Mouse (Mus musculus) adipocyte (in vitro differentiated cells): ENCODE measurements around the gene Srxn1.
A peak's percentile ranks its signal among the peaks of the same experiment; 100 is the strongest.
"Not testable (repeated sequence)": the region's sequence is repeated elsewhere in the genome, so short reads cannot be mapped to it uniquely, and the experiment has no call there.

Experiments
- DNase-seq: peaks from one replicate; pipeline ENCODE4 v3.0.0-alpha.2; 2016; ENCODE audit warnings: low spot score

The Srxn1 gene

GRCm38 (mm10) chr2:152105318-152106224 is at the start of gene Srxn1:
TSS of gene Srxn1 (plus strand) at chr2:152105516.
- DNase-seq = peak; percentile 90

- DNase-seq = peak; percentile 45
Observed at GRCm38 (mm10) chr2:152056368-152057251, 48.7 kb upstream of the Srxn1 start.

GRCm38 (mm10) chr2:152057252-152057563 is 48.1 kb upstream of the Srxn1 start:
- no peak for DNase-seq

GRCm38 (mm10) chr2:152062817-152063216 is 42.5 kb upstream of the Srxn1 start:
- not testable (repeated sequence) for DNase-seq

- DNase-seq = no peak
Observed at GRCm38 (mm10) chr2:152068660-152069433, 36.5 kb upstream of the Srxn1 start.

- no peak for DNase-seq
Observed at GRCm38 (mm10) chr2:152069434-152069786, 35.9 kb upstream of the Srxn1 start.

GRCm38 (mm10) chr2:152069941-152070340 is 35.4 kb upstream of the Srxn1 start:
- no peak for DNase-seq

- no peak for DNase-seq
Observed at GRCm38 (mm10) chr2:152074521-152074920, 30.8 kb upstream of the Srxn1 start.

GRCm38 (mm10) chr2:152075294-152075889 is 29.9 kb upstream of the Srxn1 start:
- DNase-seq = no peak

- DNase-seq = peak; percentile 66
Observed at GRCm38 (mm10) chr2:152077337-152077736, 28.0 kb upstream of the Srxn1 start.

- no peak for DNase-seq
Observed at GRCm38 (mm10) chr2:152080685-152081541, 24.4 kb upstream of the Srxn1 start, which contains the start of gene Scrt2. TSS of gene Scrt2 (plus strand) at chr2:152081529.

GRCm38 (mm10) chr2:152081641-152082448 is 23.5 kb upstream of the Srxn1 start:
- no peak for DNase-seq

GRCm38 (mm10) chr2:152082456-152083285 is 22.6 kb upstream of the Srxn1 start:
- DNase-seq = no peak

- DNase-seq = no peak
Observed at GRCm38 (mm10) chr2:152083411-152083810, 21.9 kb upstream of the Srxn1 start.

- DNase-seq = no peak
Observed at GRCm38 (mm10) chr2:152084298-152084697, 21.0 kb upstream of the Srxn1 start.

- no peak for DNase-seq
Observed at GRCm38 (mm10) chr2:152085414-152085813, 19.9 kb upstream of the Srxn1 start.

GRCm38 (mm10) chr2:152086451-152086850 is 18.9 kb upstream of the Srxn1 start:
- no peak for DNase-seq

- no peak for DNase-seq
Observed at GRCm38 (mm10) chr2:152087111-152087510, 18.2 kb upstream of the Srxn1 start.

- DNase-seq = peak; percentile 58
Observed at GRCm38 (mm10) chr2:152089078-152089477, 16.2 kb upstream of the Srxn1 start.
